Mouse (Mus musculus) spleen, adult 2 months (tissue): ENCODE data around the gene Runx1.

Experiments used
- CTCF ChIP-seq: fragments of 200-500 bp; IDR thresholded peaks from 2 replicates; pipeline ENCODE4 v1.5.1; 2011; ENCODE audit warnings: mild to moderate bottlenecking, inconsistent platforms; ENCODE audit not compliant: insufficient read depth, insufficient read length, insufficient replicate concordance; ENCODE audit errors: extremely low read depth
- POLR2A ChIP-seq: fragments of 200-500 bp; IDR thresholded peaks from 2 replicates; pipeline ENCODE4 v1.6.1; 2011; ENCODE audit warnings: low read depth, low read length, inconsistent platforms

DNA sequence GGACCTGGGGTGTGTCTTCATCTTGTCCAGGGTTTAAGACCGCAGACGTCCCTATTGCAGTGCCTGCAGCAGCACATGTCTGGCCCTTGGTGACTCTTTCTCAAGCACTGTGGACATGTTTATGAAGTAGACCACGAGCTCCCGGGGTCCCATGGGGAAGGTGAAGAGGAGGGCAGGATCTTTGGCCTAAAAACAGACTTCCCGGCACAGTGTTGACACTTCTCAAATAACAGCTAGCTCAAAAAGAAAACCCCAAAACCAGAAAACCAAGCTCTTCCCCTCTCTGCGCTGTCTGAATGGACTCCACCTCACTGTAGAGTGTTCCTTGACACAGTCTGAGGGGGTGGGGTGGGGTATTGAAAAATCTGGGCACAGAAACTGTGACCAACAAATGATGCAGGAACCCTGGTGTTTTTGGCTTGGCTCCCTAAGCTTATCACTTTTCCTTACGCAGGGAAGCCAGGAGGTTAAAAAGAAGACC, 42.3 kb downstream of the Runx1 start:
- TF ChIP-seq CTCF (no peak), POLR2A (no peak)
